Mouse (Mus musculus) urinary bladder, adult 2 months (tissue): ENCODE measurements around the gene Mrtfb. TPM values are rescaled to one million over a fixed set of nuclear protein-coding genes. Genes with fewer than 3 reads are reported as not detected.

Experiments used
- DNase-seq: peaks from one replicate; pipeline ENCODE4 v3.0.0; 2022; ENCODE audit warnings: low spot score
- polyA plus RNA-seq: library from polyadenylated mRNA; depleted of rRNA; stranded (reverse); fragments of >200 nt; gene quantifications from 2 replicates; pipeline ENCODE4 v1.2.3, GENCODE M21; 2012

The Mrtfb gene
- polyA plus RNA-seq, 1 experiment = 8.1 TPM

- DNase-seq = no peak
Measured at GRCm38 (mm10) chr16:13437770-13438372, 181.6 kb downstream of the Mrtfb start.

DNA sequence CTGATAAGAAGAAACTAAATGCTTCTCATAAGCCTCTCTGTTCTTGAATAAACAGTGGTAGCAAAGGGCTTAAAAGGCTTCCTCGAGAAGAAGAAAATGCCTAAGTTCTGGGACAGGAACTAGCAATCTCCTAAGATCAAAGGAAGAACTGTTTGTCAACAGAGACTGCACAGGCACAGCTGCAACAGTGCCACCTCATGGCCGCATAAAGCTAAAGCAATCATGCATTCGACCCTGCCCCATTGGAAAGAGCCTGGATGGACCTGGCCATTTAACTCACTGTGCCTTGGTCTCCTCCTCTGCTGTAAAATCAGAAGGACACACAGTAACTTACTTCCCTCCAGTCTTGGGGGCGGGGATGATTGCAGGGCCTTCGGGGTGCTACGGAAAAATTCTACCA, 184.2 kb downstream of the Mrtfb start:
- DNase-seq = no peak

- no peak for DNase-seq
Measured at GRCm38 (mm10) chr16:13443764-13444163, 187.5 kb downstream of the Mrtfb start.

DNA sequence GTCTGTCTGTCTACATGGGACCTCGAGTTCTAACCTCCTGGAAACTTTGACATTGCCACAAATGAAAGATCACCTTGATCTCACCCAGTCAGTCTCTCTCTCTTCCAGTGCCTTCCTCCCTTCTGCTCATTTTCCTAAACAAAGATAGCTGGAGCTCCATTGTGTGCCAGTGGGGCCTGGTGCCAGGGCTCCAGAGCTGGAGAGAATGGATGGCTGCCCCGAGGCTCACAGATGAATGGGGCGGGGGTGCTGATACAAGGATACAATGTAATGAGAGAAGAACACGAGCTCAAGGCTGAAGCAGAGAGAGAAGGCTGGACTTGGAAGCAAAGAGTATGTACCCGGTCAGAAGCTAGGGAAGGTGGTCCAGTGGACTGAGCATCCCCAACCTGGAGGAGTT, 189.2 kb downstream of the Mrtfb start:
- no peak for DNase-seq

DNA sequence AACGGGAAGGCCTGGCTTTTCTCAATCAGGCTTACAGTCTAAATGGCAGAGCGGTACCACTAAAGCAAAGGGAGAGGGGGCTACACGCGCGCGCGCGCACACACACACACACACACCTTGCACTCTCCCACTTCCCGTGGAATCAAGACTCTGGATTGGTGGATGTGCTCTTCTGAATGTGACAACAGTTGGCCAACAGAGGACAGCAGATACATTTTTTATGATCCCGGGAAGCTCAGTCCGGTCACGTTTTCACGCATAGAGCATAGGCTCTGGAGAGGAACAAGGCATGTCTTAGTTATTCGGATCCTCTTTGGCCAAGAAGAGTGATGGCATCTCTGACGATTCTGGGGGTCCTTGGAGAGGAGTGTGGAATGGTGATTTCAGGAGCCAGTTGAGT, 190.2 kb downstream of the Mrtfb start:
- no peak for DNase-seq

- DNase-seq = no peak
Measured at GRCm38 (mm10) chr16:13446971-13447283, 190.6 kb downstream of the Mrtfb start.

GRCm38 (mm10) chr16:13447284-13448050, 191.2 kb downstream of the Mrtfb start:
- peak; percentile 58 for DNase-seq

DNA sequence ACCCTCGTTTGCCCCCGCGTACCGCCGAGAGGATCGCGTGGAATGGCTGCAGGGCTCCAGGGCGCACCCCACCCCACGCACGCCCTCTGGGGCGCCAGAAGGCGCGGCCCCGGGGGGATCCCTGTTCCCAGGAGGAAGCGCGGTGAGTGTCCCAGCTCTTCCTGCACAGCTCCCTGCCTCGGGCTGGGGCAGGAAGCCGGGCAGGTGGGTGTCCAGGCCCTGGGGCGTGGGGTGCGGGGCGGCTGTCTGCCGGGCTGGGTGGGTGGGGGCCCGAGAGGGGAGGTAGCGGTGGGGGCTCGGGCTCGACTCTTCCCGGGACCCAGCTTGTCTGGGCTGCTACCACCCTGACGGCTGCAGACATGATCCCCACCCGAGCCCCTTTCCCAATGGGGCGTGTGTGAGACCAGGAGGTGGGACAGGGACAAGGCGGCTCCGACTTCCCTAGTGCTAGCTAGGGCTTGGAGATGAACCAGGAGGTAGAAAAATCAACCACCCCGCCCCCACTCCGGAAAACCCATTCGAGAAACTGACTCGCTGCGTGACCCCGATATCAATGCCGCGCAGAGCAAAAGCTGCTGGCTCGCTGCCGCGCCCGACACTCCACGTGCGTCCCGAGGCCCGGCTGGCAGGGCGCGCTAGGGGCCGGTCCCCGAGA, 191.9 kb downstream of the Mrtfb start:
- DNase-seq = peak; percentile 32

- DNase-seq = no peak
Measured at GRCm38 (mm10) chr16:13448706-13449090, 192.4 kb downstream of the Mrtfb start.

DNA sequence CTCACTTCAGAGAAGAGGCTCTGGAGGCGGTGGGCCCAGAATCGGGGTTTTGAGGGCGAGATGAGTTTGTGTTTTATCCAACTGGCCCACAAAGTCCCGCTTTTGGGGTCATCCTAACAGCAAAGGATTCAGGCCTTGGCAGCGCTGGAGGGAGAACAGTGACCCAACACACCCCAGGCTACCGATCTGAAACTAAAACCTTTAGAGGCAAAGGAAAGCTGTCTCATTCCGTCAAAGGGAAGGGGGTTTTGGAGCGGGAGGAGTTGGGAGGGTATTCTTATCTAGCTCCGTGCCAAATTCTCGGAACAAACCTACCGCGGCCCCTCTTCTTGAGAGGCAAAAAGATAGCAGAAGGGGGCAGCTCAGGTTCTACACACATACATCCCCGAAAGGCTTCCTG, 193.2 kb downstream of the Mrtfb start:
- DNase-seq = no peak

- DNase-seq = no peak
Measured at GRCm38 (mm10) chr16:13450831-13451230, 194.6 kb downstream of the Mrtfb start.

- DNase-seq = no peak
Measured at GRCm38 (mm10) chr16:13451991-13452390, 195.7 kb downstream of the Mrtfb start.

- DNase-seq = no peak
Measured at GRCm38 (mm10) chr16:13452661-13453060, 196.4 kb downstream of the Mrtfb start.

- no peak for DNase-seq
Measured at GRCm38 (mm10) chr16:13454026-13454600, 197.8 kb downstream of the Mrtfb start.

DNA sequence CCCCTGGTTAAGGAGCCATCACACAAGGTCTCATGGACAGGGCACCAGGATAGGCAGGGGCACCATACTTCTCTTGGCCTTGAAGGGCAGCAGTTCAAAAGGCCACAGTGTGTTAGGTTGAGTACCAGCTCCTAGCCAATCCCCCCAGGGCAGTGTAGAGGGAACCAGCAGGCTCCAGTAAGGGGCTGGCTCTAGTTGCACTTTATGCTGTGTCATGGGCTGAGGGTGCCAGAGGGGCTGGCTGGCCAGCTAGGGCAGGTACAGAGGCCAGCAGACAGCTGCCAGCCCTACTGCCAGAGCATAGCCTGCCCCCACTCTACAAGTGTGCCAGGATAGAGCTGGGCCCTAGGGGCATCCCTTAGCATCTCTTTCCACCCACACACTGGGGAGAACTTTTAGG, 199.3 kb downstream of the Mrtfb start:
- DNase-seq = no peak

- no peak for DNase-seq
Measured at GRCm38 (mm10) chr16:13458556-13458955, 202.3 kb downstream of the Mrtfb start.

DNA sequence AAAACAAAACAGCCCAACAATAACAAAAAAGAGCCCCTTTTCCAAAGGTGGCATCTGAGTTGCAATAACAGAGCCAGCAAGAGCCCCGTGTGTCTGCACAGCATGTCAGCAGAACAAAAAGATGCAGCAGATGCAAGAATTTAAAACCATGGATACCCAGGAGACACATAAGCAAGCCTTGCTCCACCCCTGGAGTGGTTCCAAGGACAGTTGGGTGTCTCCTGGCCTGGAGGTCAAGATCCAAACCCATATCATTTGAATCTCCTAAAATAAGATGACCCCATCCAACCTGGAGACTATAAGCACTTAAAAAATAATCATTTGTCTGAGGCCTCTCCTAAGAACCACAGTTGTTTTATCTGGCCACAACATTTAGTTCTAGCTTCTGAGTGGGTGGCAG, 203.8 kb downstream of the Mrtfb start:
- DNase-seq = no peak

GRCm38 (mm10) chr16:13460777-13461408, 204.6 kb downstream of the Mrtfb start:
- no peak for DNase-seq

DNA sequence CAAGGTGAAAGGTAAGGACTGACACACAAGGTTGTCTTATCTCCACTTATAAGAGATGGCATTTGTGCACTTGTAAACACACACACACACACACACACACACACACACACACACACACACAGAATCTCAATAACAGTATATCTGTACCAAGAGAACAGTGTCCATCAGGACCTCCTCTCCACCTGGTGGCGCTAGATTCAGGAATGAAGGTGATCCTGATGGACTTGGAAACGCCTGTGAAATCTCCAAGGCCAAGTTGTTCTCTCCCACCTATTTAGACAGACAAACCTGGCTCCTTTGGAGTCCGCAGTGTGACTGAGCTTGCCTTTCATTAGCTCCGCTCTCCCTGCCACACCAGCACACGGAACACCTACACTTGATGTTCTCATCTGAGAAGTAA, 208.4 kb downstream of the Mrtfb start:
- no peak for DNase-seq
